Mouse (Mus musculus): ENCODE results near the gene Abtb2.

DNA sequence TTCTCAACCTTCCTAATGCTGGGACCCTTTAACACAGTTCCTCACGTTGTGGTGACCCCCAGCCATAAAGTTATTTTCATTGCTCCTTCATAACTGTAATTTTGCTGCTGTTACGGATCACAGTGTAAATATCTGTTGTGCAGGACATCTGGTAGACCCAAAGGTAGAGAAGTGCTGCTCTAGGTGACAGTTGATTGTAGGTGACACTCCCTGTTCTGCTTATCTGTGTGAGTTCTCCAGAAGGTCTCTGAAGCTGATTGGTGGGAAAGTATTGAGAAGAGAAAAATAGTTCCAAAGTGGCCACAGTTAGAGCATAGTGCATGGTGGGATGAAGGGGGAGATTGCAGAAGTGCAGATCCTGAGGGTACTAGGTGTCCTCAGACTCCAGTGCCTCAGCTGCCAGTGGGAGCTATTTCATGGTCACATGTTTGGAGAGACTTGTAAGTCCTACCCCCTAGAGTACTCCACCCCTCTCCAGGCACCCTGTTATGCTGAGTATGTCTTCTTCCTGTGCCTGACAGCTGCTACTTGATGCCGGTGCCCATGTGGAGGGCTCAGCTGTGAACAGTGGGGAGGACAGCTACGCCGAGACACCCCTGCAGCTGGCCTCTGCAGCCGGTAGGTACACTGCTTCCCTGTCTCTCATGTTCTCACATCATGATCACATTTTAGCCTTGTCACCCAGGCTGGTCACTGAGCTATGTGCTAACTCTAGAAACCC is 141.1 kb downstream of the Abtb2 start:
- TF ChIP-seq MAFK (IDR thresholded peaks at IDR 0.05; ENCODE audit: borderline replicate concordance, low read depth, low read length), result no peak
- TF ChIP-seq CTCF (IDR thresholded peaks at IDR 0.05 in 2 of 3, conservative IDR thresholded peaks at IDR 0.05 in 1 of 3; ENCODE audit: control insufficient read depth in 1 of 3, insufficient read depth in 1 of 3, low read depth in 2 of 3, low read length in 3 of 3, poor library complexity in 1 of 3, severe bottlenecking in 1 of 3), result no peak
- no peak for TF ChIP-seq ZNF384 (IDR thresholded peaks at IDR 0.05; ENCODE audit: low read depth, low read length)
- no peak for TF ChIP-seq POLR2A (IDR thresholded peaks at IDR 0.05; ENCODE audit: control insufficient read depth in 1 of 2, insufficient read depth in 1 of 2, low read depth in 1 of 2, low read length in 2 of 2, poor library complexity in 1 of 2)
- TF ChIP-seq NRF1 (IDR thresholded peaks at IDR 0.05; ENCODE audit: insufficient read depth, low read depth, low read length, poor library complexity, severe bottlenecking), result no peak
- no peak for TF ChIP-seq GATA1 (IDR thresholded peaks at IDR 0.05; ENCODE audit: low read depth, low read length)
- no peak for TF ChIP-seq JUND (IDR thresholded peaks at IDR 0.05; ENCODE audit: low read depth, low read length)

All from MEL (cell line).